Mouse (Mus musculus) 416B (cell line): Measurements from ENCODE around the gene Nkg7.

Experiments
- DNase-seq: peaks from one replicate; pipeline ENCODE4 v3.0.0; 2011; ENCODE audit warnings: low read depth

Gene Nkg7

DNA sequence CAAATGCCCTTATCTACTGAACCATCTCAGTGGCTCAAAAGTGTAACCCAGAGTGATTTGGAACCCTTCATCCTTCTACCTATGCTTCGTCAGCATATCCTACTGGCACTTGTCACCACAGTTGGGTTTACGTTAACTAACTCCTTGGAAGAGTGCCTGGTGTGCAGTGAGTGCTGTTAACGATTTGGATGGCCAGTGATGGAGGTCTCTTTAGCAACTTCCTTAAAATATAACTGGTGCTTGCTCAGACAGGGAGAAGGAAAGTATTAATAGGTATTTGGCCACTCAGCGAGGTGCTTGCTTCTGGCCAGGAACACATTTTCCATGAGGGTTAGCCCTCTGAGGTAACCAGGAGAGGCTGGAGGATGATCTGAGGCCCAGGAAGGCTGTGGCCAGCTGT lies 10.9 kb downstream of the Nkg7 start:
- peak; percentile 30 for DNase-seq

DNA sequence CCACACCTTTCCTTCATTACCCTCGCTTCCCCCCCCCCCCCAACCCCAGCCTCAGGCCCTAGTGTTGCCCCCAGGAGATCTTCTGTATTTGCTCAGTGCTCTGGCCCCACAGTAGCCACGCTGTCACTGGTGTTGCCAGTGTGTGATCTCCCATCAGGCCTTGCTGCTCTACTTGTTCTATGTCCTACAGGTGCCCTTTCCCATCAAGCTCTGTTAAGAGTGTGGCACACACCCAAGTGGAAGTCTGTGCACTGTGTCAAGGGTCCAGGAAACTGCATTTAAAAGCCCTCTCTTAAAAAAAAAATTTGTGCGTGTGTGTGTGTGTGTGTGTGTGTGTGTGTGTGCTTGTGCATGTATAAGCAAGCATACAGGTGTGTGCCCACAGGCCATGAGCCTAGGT lies 11.4 kb downstream of the Nkg7 start:
- DNase-seq = no peak

DNA sequence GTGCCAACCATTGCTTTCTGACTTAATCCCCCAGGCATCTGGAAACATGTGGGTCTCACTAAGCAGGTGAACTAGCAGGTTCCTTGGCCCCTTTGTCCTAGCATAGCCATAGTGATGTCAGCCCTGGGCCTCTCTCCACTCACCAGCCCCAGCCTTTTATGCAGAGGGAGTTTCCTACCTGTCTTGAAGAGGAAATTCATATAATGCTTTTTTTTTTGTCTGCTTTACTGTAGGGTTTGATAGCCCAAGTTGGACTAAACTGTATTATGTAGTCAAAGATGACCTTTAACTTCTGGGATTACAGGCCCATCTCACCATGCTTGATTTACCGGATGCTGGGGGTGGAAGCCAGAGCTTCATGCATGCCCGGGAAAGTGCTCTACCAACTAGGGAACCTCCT lies 12.9 kb downstream of the Nkg7 start:
- DNase-seq = no peak

DNA sequence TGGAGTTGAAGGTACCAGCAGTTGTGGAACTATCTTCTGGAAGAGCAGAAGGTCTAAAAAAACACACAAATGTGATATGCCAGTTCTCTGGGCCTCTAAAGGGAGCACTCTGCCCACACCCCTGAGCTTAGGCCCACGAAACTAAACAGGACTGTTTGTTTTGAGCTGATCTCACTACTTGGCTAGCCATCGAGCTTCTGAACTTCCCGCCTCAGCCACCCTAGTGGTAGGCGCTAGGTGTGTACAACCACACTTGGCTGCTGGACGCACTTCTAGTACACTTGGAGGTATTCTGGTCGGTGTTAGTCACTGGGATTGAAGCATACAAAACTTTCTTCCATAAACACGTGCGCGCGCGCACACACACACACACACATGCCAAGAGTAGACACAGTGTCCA lies 14.9 kb downstream of the Nkg7 start:
- no peak for DNase-seq

DNA sequence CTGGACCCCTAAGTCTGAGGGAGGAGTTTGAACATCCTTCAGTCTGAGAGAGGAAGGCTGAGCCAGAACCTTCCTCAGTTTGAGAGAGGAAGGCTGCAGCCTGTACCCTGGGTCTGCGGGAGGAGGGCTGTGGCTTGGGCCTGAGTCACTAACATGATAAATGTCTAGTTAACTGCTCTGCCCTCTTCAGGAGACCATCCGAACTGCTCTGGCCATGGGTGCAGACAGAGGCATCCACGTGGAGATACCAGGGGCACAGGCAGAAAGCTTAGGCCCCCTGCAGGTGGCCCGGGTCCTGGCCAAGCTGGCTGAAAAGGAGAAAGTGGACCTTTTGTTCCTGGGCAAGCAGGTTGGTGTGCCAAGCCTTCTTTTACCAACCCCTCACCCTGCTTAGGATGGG lies 15.7 kb downstream of the Nkg7 start:
- peak; percentile 55 for DNase-seq

DNA sequence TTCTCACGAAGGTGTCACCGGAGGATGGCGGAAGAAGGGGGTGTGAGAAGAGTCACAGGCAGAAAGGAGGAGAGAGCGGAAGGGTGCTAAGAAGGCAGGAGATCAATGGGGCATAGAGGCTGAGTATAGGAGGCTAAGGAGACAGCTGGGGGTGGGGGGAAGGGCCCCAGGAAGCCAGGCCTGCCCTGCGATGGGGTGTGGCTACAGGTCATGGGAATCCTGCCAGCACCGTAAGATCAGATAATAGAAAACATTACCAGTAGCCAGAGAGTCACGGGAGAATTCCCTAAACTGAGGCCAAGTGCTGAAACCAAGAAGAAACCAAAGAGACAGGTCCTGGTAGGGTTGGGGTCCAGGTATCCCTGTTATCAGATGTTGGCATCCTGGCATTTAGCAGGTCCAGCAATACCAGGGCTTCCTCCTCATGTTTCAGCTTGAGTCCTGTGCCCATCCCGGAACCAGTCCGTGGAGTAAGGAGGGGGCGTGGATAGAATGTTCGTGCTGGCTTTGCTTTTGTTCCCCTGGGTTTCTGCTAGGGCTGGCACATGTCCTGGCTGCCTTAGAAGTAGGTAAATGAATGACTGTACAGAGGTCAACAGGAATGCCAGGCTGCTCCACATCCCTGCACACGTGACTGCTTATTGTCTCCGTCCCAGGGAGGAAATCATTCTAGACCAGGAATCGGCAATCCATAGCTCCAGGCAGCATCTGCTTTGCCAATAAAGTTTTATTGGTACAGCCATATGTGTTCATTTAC lies 16.9 kb downstream of the Nkg7 start:
- DNase-seq = no peak

DNA sequence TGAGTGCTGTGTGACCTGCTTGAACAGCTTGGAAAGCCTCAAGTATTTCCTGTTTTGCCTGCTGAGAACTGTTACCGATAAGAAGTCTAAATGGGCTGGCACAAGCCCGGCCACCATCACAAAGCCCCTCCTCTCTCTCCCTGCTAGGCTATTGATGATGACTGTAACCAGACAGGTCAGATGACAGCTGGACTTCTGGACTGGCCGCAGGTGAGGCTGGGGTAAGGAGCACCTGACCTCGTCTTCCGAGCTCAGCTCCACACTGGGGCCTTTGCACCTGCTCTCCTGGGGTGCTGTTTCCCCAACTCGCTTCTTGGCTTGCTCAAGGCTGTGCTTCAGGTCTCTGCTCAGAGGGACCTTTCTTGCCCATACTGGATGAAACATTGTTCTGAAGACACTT lies 17.5 kb downstream of the Nkg7 start:
- DNase-seq = no peak

DNA sequence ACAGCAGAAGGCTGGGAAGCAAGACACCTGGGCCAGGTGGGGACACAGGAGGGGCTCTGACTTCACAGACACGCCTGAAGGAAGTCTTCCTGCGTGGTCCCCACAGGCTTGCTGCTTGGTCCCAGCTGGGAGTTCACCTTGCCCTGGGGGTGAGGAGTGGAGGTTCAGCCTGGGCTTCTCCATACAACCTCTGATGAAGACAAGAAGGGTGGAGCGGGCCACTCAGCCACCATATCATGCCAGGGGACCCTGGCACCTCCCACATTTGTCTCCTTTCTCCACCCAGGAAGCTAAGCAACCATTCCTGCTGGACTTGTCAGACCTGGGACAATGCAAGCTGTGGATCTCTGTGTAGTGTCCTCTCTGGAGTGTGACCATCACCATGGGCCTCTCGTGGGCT lies 26.0 kb downstream of the Nkg7 start, which contains the start of gene Vsig10l:
Gene Vsig10l (plus strand): TSS at position 301 of the 400 bp plus-strand sequence.
- DNase-seq = no peak

DNA sequence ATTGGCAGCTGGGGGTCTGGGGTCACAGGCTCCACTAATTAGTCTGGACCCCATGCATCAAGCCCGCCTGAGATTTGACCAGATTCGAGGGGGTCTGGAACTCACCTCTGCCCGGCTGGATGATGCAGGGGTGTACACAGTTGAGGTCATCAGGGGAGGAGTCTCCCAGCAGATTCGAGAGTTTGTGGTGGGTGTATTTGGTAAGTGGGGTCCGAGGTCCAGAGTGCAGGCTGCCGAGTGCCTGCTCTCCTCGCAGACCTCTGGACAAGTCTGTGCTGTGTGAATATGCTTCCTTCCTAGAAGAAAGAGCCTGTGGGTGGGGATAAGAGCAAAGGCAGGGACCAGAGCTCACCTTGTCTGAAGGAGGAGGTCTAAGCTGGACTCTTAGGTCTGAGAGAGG lies 27.1 kb downstream of the Nkg7 start:
- DNase-seq = no peak

DNA sequence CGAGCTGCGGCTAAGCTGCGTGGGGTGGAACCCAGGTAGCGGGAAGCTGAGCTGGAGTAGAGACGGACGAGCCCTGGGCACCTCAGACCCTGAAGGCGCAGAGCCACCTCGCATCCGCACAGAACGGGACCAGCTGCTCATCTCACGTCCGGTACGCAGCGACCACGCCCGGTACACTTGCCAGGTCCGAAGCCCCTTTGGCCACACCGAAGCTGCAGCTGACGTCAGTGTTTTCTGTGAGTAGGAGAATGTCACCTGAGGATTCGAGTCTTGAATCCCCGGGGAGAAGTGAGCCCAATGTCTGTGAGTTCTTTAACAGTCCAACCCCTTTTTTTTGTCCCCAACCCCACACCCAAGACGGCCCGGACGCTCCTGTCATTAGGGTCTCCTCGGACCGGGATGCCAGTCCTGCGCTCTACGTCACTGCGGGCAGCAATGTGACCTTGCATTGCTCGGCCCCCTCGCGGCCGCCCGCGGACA lies 28.0 kb downstream of the Nkg7 start:
- no peak for DNase-seq

DNA sequence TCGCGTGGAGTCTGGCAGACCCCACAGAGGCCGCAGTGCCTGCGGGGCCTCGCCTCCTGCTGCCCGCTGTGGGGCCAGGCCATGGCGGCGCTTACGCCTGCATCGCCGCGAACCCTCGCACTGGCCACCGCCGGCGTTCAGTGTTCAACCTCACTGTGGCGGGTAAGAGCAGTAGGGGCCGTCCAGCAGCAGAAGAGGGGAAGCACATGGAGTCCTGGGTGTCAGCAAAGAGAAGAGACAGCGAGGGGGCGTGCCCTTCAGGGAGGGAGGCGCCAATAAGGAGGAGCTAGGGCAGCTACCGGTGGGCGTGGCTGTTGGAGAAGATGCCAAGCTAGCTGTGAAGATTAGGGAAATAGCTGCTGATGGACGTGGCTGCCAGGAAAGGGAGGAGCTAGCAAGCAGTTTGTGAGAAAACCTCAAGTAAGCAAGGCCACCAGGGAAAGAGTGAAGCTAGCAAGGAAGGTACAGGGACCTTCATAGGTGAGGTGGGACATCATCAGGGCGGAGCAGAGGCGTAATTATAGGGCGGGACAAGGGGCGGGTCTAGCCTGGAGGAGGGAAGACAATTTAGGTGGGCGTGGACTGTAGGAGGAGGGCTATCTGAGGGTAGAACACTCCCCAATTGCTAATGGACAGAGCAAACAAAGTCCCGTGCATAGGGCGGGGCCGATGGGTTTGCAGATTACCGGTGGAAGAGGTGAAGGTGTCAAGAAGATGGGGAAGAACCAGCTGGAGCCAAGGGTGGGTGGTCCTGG lies 28.6 kb downstream of the Nkg7 start:
- DNase-seq = peak; percentile 95

DNA sequence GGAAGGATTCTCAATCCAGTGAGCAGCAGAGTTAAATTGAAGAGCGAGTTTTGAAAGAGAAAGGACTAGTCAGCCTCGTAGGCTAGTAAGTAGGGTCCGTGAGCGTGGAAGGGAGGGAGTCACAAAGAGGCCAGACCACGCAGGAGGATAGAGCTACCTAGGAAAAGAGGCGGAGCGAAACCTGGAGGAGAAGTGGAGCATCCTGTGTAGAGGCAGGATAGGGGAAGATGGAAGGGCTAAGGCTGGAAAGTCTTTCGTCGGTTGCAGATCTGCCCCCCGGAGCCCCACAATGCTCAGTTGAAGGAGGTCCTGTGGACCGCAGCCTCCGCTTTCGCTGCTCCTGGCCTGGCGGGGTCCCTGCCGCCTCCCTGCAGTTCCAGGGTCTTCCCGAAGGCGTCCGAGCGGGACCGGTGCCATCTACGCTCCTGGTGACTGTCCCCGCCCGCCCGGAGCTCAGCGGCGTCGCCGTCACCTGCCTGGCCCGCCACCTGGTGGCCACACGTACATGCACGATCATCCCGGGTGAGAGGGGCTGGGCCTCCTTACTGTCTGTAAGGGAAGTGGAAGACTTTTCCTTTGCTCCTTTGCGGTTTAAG lies 29.3 kb downstream of the Nkg7 start:
- DNase-seq = peak; percentile 75

DNA sequence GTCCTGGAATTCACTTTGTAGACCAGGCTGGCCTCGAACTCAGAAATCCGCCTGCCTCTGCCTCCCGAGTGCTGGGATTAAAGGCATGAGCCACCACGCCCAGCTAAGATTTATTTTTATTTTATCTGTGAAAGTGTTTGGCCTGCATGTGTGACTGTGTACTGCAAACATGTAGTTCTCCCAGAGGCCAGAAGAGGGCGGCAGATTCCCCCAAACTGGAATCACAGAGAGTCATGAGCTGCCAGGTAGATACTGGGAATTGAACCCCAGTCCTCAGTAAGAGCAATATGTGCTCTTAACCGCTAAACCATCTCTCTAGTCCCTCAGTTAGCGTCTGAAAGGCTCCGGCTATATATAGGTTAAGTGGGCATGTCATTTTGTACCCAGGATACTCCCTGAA lies 33.5 kb downstream of the Nkg7 start:
- peak; percentile 52 for DNase-seq

DNA sequence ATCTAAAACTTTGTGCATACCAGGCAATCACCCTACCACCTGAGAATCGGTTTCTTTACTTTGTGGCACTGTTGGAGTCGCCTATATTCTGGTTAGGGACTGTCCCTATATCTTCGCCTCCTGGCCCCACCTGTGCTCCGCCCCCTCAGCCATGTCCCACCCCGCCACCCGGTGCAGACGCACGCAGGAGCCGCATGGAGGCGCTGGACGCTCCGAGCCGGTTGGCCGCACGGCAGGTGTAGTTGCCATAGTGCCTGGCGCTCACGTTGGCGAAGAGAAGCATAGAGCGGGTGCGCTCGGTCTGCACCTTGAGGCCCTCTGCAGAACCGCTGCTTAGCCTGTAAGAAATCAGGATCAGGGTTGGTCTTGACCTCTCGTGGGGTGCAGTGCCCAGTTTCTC lies 38.8 kb downstream of the Nkg7 start:
- DNase-seq = no peak

DNA sequence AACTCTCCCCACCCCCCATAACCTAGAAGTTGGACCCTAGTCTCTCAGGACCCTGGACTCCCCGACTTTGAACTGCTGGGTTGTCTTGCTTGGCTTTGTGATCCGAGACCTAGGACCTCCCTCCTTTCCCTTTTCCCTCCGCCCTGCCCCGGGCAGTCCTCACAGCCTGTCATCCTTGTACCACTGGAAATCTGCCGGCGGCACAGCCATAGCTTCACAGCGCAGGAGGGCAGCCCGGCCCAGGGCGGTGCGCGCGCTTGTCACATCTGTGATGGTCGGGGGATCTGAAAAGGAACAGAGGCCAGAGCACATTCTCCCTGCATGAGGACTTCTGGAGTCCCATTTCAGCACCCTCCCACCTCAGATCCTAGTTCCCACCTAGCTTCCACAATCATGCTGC lies 39.5 kb downstream of the Nkg7 start:
- DNase-seq = no peak

DNA sequence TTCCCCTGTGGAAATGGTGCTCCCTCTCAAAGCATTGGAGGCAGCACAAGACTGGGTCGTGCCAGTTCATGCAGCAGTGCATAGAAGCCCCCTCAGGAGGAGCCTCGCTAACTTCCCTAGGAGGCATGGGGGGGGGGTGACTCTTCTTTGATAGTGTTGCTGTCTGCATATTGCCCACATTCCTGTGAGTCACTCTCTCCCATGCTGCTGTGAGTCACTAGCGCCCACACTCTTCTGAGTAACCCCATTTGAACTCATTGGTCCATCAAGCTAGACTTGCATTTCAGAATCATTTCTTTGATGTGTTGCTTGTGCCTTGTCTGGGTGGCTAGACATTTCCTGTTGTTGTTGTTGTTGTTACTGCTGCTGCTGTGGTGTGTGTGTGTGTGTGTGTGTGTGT lies 44.3 kb downstream of the Nkg7 start:
- peak; percentile 78 for DNase-seq

DNA sequence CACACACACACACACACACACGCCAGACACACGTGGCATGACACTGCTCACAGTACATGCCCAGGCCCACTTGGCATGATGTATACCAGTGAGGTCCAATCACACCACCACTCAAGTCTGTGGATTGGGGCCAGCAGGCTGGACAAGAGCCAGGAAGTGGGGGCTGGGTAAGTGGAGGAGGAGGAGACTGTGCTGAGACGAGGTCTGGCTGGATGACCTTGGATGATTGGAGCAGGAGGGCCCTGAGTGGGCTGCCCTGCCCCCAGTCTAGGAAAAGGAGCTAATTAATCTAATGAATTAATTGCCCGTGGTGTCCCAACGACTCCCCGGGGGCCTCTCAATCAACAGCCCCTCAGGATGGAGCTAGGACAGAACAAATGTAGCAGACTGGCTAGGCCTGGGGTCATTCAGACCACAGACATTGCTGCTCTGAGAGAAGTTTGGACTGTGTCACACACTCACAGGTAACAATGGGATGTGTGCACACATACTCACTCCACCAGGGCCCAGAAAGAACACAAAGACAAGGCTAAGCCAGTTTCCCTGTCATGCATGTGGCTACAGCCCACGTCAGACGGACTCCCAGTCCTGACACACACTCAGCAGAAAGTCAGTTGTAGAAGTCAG lies 45.3 kb downstream of the Nkg7 start:
- DNase-seq = no peak

DNA sequence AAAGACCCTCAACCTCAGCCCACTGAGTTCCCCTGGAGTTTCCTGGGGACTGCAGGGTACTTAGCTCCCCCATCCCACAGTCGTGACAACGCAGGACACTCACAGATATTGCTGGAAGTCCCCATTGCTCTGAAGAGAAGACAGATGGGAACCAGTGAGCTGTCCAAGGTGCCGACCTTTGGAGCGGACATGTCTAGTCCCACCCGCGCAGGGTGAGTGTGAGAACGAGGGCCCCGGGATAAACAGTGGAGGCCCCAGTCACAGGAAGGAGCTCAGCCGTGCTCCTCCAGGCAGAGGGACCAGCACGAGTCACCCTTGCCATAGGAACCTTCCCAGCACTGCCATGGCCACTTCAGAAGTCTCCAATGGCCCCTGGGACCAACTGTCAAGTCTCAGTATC lies 46.4 kb downstream of the Nkg7 start:
- DNase-seq = peak; percentile 19
